Mouse (Mus musculus) adrenal gland, postnatal 36 days (tissue): Measurements from ENCODE around the gene Lcp1. TPM values are rescaled to one million over a fixed set of nuclear protein-coding genes. Genes with fewer than 3 reads are reported as not detected.
A peak's percentile ranks its signal among the peaks of the same experiment; 100 is the strongest.

Experiments used
- DNase-seq, 2 experiments: peaks; one replicate each; pipeline ENCODE4 v3.0.0; 2021; ENCODE audit warnings: mixed read lengths in 1 of 2
- total RNA-seq, 2 experiments: library from RNA; stranded (reverse); gene quantifications; 2 replicates each; pipeline ENCODE4 v1.2.3; 2021

The Lcp1 gene
- total RNA-seq, 2 experiments from 2014 or later, result 13.8 to 16.9 TPM

- no peak for DNase-seq
These were observed 74.6 kb downstream of the Lcp1 start for GRCm38 (mm10) chr14:75205363-75206051.

- DNase-seq, result no peak
These were observed 75.4 kb downstream of the Lcp1 start for GRCm38 (mm10) chr14:75206307-75206706.

GRCm38 (mm10) chr14:75208572-75209151 lies 77.8 kb downstream of the Lcp1 start:
- DNase-seq, result no peak

GRCm38 (mm10) chr14:75213752-75214151 lies 82.9 kb downstream of the Lcp1 start:
- no peak for DNase-seq

GRCm38 (mm10) chr14:75218843-75219242 lies 87.9 kb downstream of the Lcp1 start:
- DNase-seq, result no peak

GRCm38 (mm10) chr14:75219250-75219913 lies 88.5 kb downstream of the Lcp1 start:
- no peak for DNase-seq

GRCm38 (mm10) chr14:75222386-75222785 lies 91.5 kb downstream of the Lcp1 start:
- no peak for DNase-seq

GRCm38 (mm10) chr14:75227453-75228084 lies 96.7 kb downstream of the Lcp1 start:
- DNase-seq, result peak in 1 of 2 experiments; percentile 8

- peak; percentile 3 to 36 for DNase-seq
These were observed 98.9 kb downstream of the Lcp1 start for GRCm38 (mm10) chr14:75229834-75230233.

- DNase-seq, result no peak
These were observed 102.2 kb downstream of the Lcp1 start for GRCm38 (mm10) chr14:75233070-75233469.

GRCm38 (mm10) chr14:75235552-75235951 lies 104.7 kb downstream of the Lcp1 start:
- no peak for DNase-seq

GRCm38 (mm10) chr14:75235955-75236635 lies 105.2 kb downstream of the Lcp1 start:
- no peak for DNase-seq

GRCm38 (mm10) chr14:75236636-75237003 lies 105.7 kb downstream of the Lcp1 start:
- no peak for DNase-seq

GRCm38 (mm10) chr14:75237096-75237495 lies 106.2 kb downstream of the Lcp1 start:
- DNase-seq, result no peak

- DNase-seq, result no peak
These were observed 107.3 kb downstream of the Lcp1 start for GRCm38 (mm10) chr14:75238054-75238692.

- no peak for DNase-seq
These were observed 111.2 kb downstream of the Lcp1 start, which contains the start of gene Cpb2 for GRCm38 (mm10) chr14:75242087-75242486. Gene Cpb2 (plus strand): TSS chr14:75242287.

- DNase-seq, result no peak
These were observed 115.4 kb downstream of the Lcp1 start for GRCm38 (mm10) chr14:75246024-75247000.

GRCm38 (mm10) chr14:75250432-75250831 lies 119.5 kb downstream of the Lcp1 start:
- DNase-seq, result no peak

GRCm38 (mm10) chr14:75256521-75256920 lies 125.6 kb downstream of the Lcp1 start:
- DNase-seq, result peak; percentile 45 to 55

- peak; percentile 78 to 80 for DNase-seq
These were observed 138.6 kb downstream of the Lcp1 start for GRCm38 (mm10) chr14:75269531-75269930.
